Mouse (Mus musculus): Measurements from ENCODE around the gene Calhm4.

- TF ChIP-seq CTCF (IDR thresholded peaks at IDR 0.05; ENCODE audit: low read depth) (no peak), EP300 (IDR thresholded peaks at IDR 0.05; ENCODE audit: low read depth) (no peak)
Observed at GRCm38 (mm10) chr10:34090481-34090880, 46.4 kb upstream of the Calhm4 start.
